Mouse (Mus musculus) cerebellum, adult (tissue): ENCODE data around the gene Fan1.

Experiments
- ATAC-seq: cut with Nextera tagmentation; 2 replicates; pipeline ENCODE4 v1.9.2; 2017; ENCODE audit warnings: mild to moderate bottlenecking, moderate library complexity, mixed read lengths; ENCODE audit not compliant: insufficient number of reproducible peaks, low FRiP score, low TSS enrichment

Gene Fan1

DNA sequence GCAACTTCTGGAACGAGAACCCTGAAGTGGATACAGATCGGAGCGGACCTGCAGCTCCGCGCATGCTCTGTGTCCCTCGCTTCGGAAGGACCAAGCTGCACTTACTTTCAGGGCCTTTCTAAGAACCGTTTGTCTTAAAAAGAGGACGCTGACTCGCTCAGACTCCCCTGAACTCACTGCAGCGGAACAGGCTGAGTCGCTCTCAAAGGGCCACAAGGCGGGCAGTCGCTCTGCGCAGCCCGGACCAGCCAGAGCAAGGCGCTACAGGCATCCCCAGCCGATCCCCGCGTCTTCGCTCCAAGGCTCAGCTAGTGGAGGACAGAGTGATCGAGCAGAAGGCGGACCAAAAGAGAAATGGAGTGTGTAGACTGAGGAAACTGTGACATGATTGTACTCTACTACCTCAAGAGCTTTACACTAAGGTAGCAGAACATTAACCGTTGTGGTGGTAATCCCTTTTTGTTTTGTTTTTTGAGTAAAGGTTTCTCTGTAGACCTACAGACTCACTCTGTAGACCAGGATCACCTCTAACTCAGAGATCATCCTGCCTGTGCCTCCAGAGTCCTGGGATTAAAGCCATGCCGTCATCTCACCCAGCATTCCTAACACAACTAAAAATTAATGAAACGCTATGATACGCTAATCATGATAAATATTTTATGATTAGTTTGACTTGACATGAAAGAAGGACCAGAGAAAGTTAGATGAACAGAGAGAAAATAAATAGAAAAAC lies at the start of gene Fan1:
Gene Fan1, minus strand, starts transcription at position 266 of the 733 bp plus-strand sequence.
- ATAC-seq = peak; percentile 96

DNA sequence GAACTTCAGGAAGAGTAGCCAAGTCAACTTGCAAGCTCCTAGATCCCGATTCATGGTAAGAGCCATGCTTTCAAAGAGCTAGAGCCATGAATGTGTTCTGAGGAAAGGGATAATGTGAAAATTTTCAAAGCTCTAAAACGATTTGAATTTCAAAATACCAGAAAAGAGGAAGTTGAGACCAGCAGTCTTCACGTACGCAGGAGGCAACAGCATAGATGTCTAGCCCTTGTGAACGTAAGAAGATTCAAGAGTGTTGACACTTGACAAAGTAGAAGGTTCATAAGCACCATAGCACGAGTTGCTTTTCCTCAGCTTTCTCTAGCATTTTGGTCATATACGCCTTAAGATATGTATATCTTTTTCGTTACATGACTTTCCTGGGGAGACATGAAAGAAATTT lies 30.1 kb upstream of the Fan1 start:
- ATAC-seq = no peak

DNA sequence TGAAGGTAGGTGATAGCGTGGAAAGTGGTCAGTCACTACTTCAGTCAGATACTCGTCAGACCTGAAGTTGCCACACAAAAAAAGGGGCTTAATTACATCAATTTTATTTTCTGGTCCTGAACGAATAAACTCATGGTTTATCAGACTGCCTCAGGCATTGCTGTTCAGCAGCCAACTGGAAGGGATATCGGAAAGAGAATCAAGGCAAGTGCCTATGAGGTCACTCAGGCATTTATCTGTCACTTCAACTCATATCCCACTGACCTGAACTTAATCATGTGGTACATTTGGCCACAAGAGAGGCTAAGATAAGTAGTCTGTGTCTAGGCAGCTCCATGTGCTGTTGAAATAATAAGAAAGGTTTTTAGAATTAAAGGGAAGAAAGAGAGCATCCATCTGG lies 28.6 kb upstream of the Fan1 start:
- ATAC-seq = no peak

DNA sequence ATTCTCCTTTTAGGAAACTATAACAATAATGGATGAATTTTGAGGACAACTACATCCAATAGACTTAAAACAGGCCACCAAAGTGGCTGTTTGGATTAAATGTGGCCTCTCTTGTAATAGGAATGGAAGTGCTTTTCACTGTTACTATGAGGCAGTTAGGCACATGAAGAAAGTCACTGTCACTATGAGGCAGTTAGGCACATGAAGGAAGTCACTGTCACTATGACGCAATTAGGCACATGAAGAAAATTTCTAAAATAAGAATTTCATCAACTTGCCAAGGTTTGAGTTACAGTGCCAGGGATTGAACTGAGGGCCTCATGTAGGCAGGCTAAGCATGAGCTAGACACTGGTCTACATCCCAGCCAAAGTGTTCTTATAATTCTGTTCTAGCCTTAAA lies 26.8 kb upstream of the Fan1 start:
- no peak for ATAC-seq

DNA sequence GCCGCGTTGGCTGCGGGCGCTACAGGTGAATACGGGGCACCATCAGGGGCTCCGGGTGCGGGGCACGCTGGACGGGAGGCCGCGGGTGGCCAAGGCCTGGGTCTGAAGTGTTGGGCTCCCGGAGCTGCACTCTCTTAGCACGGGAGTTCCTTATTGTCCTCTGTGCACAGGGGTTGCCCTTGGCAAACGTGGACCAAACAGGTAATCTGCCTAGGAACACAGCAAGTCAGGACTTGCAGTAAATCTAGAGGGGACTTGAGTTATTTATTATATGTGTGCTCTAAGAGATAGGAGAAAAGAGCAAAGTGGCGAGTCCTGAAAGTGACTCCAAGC lies 18.9 kb upstream of the Fan1 start:
- ATAC-seq = no peak

DNA sequence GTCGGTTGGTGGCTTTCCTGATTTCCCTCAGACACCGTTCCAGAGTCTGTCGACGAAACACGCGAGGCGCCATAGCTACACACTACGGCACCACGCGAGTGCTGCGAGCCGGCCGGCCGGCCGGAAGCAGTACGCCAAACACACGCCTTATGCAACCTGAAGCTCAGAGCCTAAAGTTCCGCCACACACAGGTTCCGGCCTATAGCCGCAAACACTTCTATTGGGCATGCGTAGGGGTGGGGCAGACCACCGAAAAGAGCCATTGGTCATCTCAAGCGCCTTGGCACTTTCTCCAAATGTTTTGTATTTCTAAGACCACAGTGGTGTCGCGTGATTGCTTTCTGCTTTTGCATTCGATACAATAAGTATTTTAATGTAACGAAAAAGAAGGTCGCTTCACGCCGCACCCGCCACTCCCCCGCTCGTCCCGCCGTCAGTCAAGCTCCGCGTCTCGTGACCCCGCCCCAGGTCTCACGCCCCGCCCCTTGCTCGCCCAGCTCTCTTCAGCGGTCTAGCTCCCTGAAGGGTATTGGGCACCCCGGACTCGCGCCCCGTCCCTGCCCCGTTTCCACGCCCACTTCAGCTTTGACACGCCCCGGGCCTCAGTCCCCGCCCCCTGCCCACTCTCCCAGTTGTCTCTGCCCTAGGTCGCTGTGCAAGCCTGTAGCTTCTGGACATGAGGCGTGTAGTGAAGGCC lies 18.4 kb upstream of the Fan1 start, which contains the start of the genes Mphosph10 and Mcee:
Gene Mphosph10, minus strand, starts transcription at position 147 of the 697 bp plus-strand sequence.
Gene Mcee, plus strand, starts transcription at position 486 of the 697 bp plus-strand sequence.
- peak; percentile 93 for ATAC-seq

DNA sequence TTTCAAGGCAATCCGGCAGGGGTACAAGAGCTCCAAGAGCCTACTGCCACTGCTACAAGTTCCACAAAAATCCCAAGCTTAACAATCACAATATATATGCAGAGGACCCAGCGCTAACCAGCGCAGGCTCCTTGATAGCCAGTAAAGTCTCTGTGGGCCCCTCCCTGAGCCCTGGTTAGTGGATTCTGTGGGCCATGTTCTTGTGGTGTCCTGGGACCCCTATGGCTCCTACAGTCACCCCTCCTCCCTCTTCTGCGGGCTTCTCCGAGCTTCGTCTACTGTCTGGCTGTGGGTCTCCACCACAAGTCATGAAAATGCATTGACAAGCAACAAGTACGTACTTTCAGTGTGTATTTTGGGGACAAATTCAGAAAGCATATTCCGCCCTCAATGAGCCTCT lies 17.6 kb upstream of the Fan1 start:
- ATAC-seq = no peak

DNA sequence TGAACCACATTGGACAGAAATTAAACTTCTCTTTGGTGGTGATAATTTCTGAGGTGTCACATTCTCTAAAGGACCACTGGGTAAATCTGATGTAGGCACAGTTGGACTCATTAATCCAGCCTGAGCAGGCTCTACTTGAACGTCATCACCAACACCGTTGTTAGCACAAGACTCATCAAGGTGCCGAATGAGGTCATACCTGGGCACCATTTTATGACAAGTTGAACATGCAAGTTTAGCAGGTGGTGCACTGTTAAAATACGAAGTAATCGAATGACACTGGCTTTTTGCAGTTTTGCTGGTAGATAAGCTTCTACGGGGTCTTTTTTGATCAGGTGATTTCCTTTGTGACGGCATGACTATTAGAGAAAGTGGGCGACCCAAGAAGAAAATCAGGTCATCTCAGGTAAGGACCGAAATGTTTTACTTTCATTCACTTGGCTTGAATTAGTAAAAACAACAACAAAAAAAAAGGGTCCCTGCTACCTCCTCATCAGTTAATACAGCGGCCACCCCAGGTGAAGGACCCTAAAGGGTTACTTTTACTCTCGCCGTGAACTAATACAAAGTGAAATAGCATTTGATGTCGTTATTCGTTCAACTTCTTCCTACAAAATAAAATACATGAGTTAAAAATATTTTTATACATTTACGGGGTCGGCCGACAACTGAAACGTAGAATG lies 607 bp downstream of the Fan1 start:
- no peak for ATAC-seq

DNA sequence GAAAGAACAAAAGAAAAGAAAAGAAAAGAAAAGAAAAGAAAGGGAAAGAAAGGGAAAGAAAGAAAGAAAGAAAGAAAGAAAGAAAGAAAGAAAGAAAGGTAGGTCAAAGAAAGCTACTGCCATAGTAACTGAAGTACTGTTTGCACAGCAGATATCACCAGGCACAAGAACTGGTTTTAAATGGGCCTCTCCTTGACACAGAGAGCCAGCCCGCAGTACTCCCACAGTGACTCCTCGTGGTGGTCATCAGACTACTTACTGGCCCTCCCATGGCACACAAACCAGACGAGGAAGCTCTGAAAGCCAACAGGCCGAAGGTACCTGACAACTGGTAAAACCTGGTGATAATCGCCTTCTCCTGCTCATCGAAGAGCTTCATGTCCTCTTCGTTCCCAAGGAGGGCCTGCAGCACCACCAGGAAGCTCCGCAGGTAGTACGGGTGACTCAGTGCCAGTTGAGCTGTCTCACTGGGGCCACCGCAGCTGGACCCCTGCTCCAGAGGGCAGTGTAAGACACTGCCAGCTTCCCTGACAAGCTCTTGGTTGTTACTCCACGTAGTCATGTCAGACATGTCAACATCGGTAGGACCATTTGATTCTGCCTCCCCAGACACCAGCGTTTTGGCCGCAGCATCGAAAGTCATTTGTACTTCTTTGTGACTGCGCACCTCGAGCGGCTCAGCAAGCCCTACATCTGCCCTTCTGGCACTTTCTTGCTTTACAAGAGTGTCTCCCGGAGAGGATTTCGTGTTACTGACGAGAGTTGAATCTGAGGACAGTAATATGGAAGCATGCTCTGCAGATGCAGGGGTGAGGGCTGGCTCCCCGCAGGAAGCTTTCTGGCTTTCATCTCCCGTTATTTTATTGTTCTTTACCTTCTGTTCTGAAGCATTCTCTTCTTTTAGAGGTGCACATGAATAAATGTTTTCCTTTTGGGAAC lies 1.7 kb downstream of the Fan1 start:
- ATAC-seq = no peak

DNA sequence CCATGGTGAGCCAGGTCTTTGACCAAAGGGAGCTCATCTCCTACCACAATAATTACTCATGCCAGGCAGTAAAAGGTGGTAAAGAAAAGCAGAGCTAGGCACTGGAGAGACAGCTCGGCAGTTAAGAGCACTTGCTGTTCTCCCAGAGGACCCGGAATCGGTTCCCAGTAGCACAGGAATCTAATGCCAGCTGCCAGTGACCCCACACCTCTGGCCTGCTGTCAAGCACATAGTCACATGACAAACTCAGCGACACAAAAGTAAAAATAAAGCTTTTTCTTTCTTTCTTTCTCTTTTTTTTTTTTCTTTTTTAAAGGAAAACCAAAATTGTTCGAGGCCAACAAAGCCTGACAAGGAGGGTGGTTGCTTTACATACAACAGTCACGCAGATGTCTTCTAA lies 4.1 kb downstream of the Fan1 start:
- no peak for ATAC-seq

DNA sequence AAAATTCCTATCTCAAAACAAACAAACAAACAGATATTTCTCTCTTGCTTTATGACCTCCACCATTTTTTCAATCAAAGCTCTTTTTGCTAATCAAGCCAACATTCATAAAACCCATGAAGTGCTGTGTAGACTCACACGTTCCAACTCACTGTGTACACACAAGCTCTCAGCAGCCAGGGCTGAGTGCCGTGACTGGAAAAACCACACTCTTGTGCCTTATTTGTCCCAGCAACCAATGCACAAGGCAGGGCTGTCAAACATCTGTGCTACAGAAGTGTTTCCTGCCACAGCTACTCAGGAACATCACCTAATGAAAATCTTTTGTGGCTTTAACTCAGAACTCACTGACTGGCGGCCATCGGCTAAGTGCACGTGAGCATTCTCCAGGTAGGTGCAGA lies 8.0 kb downstream of the Fan1 start:
- no peak for ATAC-seq

DNA sequence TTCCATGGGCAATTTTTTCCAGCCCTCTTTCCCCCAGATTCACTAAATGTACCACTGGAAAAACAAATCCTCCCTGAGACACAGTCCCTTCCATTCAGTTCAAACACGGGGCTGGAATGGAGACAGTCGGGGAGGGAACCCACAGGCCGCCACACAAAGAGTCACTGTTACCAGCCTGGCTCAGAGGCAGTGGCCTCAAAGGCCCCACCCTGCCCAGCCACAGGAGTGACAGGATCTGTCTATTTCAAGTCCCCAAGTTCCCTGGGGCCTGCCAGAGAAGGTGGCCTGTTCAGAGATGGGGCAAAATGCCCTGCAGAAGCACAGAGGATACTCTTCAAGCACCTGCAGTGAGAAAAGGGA lies 13.3 kb downstream of the Fan1 start:
- ATAC-seq = 0 out of 2 replicates have a peak, but pooled peaks have one; percentile 20

DNA sequence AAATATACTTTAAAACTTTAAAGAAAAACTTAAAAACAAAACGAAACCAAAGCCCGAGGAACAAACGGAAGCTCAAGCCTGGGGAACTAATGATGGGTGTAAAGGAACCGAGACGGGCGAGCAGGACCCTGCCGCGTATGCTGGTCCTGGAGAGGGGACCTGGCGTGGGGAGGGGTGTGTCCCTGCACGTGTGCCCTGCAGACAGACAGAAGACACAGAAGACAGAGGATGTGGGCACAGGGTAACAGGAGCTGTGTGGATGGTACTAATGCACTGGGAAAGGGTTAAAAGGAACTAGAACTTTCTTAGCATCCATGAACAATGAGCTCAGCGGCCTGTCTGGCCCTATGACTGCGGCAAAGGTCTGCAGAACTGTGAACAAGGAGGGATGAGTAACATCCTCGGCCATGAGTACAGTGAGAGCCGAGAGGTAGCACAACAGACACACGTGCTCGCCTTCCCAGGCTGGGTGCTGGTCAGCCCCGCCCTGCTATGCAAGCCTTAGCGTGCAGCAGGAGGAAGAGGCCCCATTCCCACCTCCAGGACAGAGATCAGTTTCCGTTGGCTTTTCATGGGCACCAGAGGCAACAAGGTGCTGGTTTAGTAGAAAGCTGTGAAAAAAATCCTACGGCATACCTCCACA lies 13.8 kb downstream of the Fan1 start:
- ATAC-seq = no peak

DNA sequence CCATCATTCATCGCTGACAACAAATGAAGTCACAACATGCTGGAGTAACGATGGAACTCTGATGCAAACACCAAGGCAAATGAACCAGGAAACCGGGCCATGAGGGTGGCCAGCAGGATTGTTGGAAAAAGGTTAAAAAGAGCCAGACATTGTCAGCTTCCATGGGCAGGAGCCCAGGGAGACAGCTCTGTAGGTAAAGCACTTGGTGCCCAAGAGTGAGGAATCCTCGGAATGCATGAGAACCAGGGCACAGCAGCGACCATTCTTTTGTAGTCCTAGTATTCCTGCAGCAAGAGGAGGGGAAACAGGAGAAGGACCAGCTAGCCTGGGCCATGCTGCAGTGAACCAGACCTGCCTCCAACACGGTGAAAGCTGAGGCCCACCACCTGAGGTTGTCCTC lies 15.2 kb downstream of the Fan1 start:
- ATAC-seq = no peak

DNA sequence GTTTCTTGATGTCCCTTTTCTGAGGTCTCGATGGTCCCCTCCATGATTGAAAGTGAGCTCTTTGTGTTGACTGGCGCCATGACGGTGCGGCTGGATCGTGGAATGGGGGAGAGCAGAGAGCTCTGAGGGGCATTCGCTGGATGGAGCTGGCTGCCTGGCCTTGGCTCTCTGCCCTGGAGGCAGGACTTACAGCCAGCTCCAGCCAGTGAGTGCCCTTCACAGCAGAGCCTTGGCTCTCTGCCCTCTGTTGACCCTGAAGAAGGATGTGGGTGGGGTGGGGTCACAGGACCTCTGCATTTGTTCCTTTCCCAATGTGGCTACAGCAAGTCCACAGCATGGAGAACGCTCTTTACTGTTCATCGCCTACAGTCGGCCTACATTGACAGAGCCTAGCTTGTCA lies 16.5 kb downstream of the Fan1 start:
- no peak for ATAC-seq

DNA sequence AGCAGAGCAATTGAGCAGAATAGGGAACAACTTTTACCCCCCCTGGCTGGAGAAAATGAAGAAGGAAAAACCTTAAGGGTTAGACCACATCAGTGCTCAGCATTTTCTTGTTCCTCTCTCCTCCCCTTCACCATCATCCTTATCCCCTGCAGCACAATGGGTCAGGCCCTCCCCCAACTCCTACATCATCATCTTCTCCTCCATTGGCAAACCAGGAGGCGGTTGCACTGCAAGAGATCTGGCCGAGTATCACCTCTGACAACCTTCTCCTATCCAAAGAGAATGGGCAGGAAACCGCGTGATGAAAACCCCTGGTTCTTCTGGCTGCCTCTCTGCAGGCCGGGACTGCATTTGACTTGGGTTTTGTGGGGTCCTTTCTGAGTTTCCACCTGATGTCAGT lies 17.2 kb downstream of the Fan1 start:
- ATAC-seq = no peak

DNA sequence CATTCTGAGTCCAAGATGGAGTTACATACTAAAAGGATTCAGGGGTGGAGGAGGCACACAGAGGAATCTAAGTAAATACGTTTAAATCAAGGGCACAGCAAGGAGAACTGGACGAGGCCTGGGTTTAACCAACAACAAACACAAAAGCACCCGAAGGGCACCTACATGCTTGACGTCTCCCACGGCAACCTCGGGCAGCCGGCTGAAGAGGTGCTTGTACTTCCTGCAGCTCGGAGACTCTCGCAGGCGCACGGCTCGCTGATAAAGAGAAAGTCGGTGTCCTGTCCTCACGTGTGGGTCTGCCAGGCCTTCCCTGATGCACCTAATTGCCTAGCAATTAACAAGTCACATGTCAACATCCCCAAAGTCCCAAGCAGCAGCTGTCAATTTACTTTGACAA lies 19.7 kb downstream of the Fan1 start:
- ATAC-seq = no peak

DNA sequence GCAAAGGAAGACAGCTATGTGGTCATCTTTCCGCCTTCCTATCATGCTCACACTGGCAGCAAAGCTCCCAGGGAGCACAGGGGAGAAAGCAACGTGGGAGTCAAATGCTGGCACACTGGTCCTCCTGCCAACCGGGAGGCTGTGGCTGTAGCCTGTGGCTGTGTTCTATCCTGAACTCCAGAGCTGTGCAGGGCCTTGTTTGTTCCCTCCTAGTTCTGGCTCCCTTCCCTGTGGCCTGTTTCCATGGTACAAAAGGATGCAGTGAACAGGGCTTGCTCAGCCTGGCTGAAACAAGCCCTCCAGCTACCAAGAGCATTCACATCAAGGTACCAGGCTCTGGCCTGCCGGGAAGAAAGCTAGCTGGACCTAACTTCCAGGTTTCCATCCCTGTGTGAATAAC lies 22.8 kb downstream of the Fan1 start:
- ATAC-seq = peak; percentile 90

DNA sequence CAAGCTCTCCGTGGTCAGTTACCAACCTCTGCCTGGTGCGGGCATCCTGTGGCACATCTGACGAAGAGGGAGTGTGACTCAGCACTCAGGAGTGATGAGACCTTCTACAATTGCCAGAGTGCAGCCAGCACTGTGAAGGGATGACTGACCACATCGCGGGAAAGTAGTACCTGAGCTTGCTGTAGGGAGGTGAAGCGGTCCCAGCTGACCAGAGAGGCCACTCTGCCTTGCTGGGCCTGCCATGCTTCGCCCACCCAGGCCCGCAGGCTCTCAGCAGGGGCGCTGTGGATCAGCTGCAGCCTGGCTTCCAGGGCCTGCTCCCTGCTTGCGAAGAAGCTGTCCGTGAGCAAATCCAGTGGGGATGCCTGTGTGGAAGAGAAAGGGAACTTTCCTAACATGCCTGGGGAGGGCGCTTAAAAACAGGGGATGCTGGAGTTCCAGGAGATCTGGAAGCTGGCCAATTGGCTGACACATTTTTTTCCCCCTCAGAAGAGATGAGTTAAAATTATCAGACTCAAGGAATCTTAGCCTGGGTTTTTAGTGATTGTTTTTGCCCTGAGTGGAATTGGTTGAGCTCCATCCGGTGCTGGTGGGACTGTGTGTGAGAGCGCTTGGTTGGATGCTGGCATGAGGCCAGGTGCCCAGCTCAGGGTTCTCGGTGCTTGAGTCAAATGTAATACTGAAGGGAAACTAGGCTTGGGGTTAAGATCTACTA lies 24.6 kb downstream of the Fan1 start:
- no peak for ATAC-seq
